Mouse (Mus musculus) common myeloid progenitor, adult 5-6 weeks (primary cell): ENCODE results near the gene Slc34a3. TPM values are rescaled to one million over a fixed set of nuclear protein-coding genes. Genes with fewer than 3 reads are reported as not detected.
A peak's percentile ranks its signal among the peaks of the same experiment; 100 is the strongest.
"Not testable (repeated sequence)": the region's sequence is repeated elsewhere in the genome, so short reads cannot be mapped to it uniquely, and the experiment has no call there.

Experiments
- ATAC-seq: replicated peaks from 2 replicates; pipeline ENCODE4 v1.8.0; 2016; ENCODE audit warnings: low read depth, mild to moderate bottlenecking, moderate TSS enrichment, inconsistent platforms; ENCODE audit not compliant: poor library complexity, severe bottlenecking
- total RNA-seq: library from RNA; stranded (forward); fragments of 200-1000, 187-1606 nt; gene quantifications from 2 replicates; pipeline ENCODE4 v1.2.3, GENCODE M21; 2017

Slc34a3 gene
- total RNA-seq, result not detected in 2 replicates

- no peak for ATAC-seq
Measured at GRCm38 (mm10) chr2:25234050-25234449, at the start of gene Slc34a3. Gene Slc34a3, minus strand, starts transcription at chr2:25234364.

- peak; percentile 99 for ATAC-seq
Measured at GRCm38 (mm10) chr2:25278928-25279882, 45.0 kb upstream of the Slc34a3 start.

- no peak for ATAC-seq
Measured at GRCm38 (mm10) chr2:25273010-25273409, 38.8 kb upstream of the Slc34a3 start.

GRCm38 (mm10) chr2:25272515-25272914 lies 38.4 kb upstream of the Slc34a3 start:
- ATAC-seq, result no peak

GRCm38 (mm10) chr2:25271827-25272511 lies 37.8 kb upstream of the Slc34a3 start, which contains the start of the genes Ssna1 and Anapc2:
Gene Ssna1, minus strand, starts transcription at chr2:25272438.
Gene Anapc2, plus strand, starts transcription at chr2:25272478.
- ATAC-seq, result peak; percentile 93

- no peak for ATAC-seq
Measured at GRCm38 (mm10) chr2:25267746-25268309, 33.7 kb upstream of the Slc34a3 start.

- ATAC-seq, result no peak
Measured at GRCm38 (mm10) chr2:25267241-25267640, 33.1 kb upstream of the Slc34a3 start.

- no peak for ATAC-seq
Measured at GRCm38 (mm10) chr2:25266720-25267119, 32.6 kb upstream of the Slc34a3 start.

GRCm38 (mm10) chr2:25265897-25266656 lies 31.9 kb upstream of the Slc34a3 start:
- ATAC-seq, result peak; percentile 34; the same call in 1 of the 2 replicates

GRCm38 (mm10) chr2:25264851-25265250 lies 30.7 kb upstream of the Slc34a3 start:
- ATAC-seq, result no peak

- no peak for ATAC-seq
Measured at GRCm38 (mm10) chr2:25264286-25264660, 30.1 kb upstream of the Slc34a3 start.

GRCm38 (mm10) chr2:25263623-25264285 lies 29.6 kb upstream of the Slc34a3 start:
- no peak for ATAC-seq

GRCm38 (mm10) chr2:25262795-25263622 lies 28.8 kb upstream of the Slc34a3 start:
- 0 out of 2 replicates have a peak, but pooled peaks have one; percentile 9 for ATAC-seq

- peak; percentile 97 for ATAC-seq
Measured at GRCm38 (mm10) chr2:25262291-25262767, 28.2 kb upstream of the Slc34a3 start, which contains the start of gene Tprn. Gene Tprn, plus strand, starts transcription at chr2:25262618.

- no peak for ATAC-seq
Measured at GRCm38 (mm10) chr2:25261870-25262269, 27.7 kb upstream of the Slc34a3 start.

GRCm38 (mm10) chr2:25258887-25259286 lies 24.7 kb upstream of the Slc34a3 start:
- no peak for ATAC-seq

GRCm38 (mm10) chr2:25257250-25257649 lies 23.1 kb upstream of the Slc34a3 start:
- not testable (repeated sequence) for ATAC-seq

GRCm38 (mm10) chr2:25256443-25257109 lies 22.4 kb upstream of the Slc34a3 start:
- peak; percentile 66 for ATAC-seq
